Mouse (Mus musculus) G1E (cell line): ENCODE measurements around the gene Car10. TPM values are rescaled to one million over a fixed set of nuclear protein-coding genes. Genes with fewer than 3 reads are reported as not detected.

Source experiments
- ATAC-seq: 2 replicates; pipeline ENCODE4 v1.8.0; 2016; ENCODE audit warnings: mild to moderate bottlenecking; ENCODE audit not compliant: insufficient number of reproducible peaks, poor library complexity, low FRiP score, severe bottlenecking; ENCODE audit errors: extremely low read depth
- DNase-seq: peaks from one replicate; pipeline ENCODE4 v3.0.0; 2012; ENCODE audit warnings: low spot score
- H3K27me3 ChIP-seq: 2 replicates; pipeline ENCODE4 v1.6.1; 2012; ENCODE audit warnings: mild to moderate bottlenecking, low read length, inconsistent platforms; ENCODE audit not compliant: insufficient read depth
- H3K36me3 ChIP-seq: replicated peaks from 2 replicates; pipeline ENCODE3; 2012; ENCODE audit warnings: mild to moderate bottlenecking, inconsistent platforms
- H3K4me1 ChIP-seq: 2 replicates; pipeline ENCODE4 v1.6.1; 2012; ENCODE audit warnings: low read depth, low read length, inconsistent platforms, mixed read lengths; ENCODE audit not compliant: insufficient read depth
- H3K4me3 ChIP-seq: 2 replicates; pipeline ENCODE4 v1.5.1; 2012; ENCODE audit warnings: low read depth, mild to moderate bottlenecking, inconsistent platforms, low read length, moderate library complexity, mixed read lengths
- H3K9me3 ChIP-seq: replicated peaks from 2 replicates; pipeline ENCODE4 v1.6.1; 2012; ENCODE audit warnings: inconsistent platforms
- CTCF ChIP-seq: IDR thresholded peaks from 2 replicates; pipeline ENCODE4 v1.5.1; 2012; ENCODE audit warnings: low read depth, low read length, inconsistent platforms, mixed read lengths
- GATA1 ChIP-seq: IDR thresholded peaks from 2 replicates; pipeline ENCODE4 v1.6.1; 2012; ENCODE audit warnings: borderline replicate concordance, low read length, inconsistent platforms, mixed read lengths
- GATA2 ChIP-seq: IDR thresholded peaks from 2 replicates; pipeline ENCODE4 v1.6.1; 2012; ENCODE audit warnings: low read depth, low read length, inconsistent platforms, borderline replicate concordance
- POLR2AphosphoS5 ChIP-seq: IDR thresholded peaks from 2 replicates; pipeline ENCODE4 v1.6.1; 2012; ENCODE audit warnings: low read depth, low read length, inconsistent platforms; ENCODE audit not compliant: insufficient replicate concordance
- TAL1 ChIP-seq: conservative IDR thresholded peaks from 2 replicates; pipeline ENCODE4 v1.6.1; 2012; ENCODE audit warnings: low read depth, low read length, inconsistent platforms, mixed read lengths
- polyA plus RNA-seq: library from polyadenylated mRNA; stranded (reverse); fragments of >175 nt; gene quantifications from 2 replicates; pipeline ENCODE4 v1.2.3, GENCODE M21; 2012
- total RNA-seq, 2 experiments: library from RNA; stranded (forward) in 1 of 2; stranded (reverse) in 1 of 2; fragments of 200-1000 nt in 1 of 2; fragments of >200 nt in 1 of 2; fragmentation: Nextera tagmentation in 1 of 2; gene quantifications; 2 replicates each; pipeline ENCODE4 v1.2.3; 2014 to 2017

Gene Car10
- total and polyA plus RNA-seq, 3 experiments, result not detected

GRCm38 (mm10) chr11:93272016-93272415, 174.2 kb downstream of the Car10 start:
- DNase-seq, result no peak
- Histone ChIP-seq H3K9me3 (peaks cover 6% of the 10 kb centered on the region), H3K4me3 (no peak overlapping the region), H3K27me3 (no peaks in the 10 kb centered on the region), H3K4me1 (no peaks in the 10 kb centered on the region), H3K36me3 (no peaks in the 10 kb centered on the region)
- no peak for ATAC-seq
- TF ChIP-seq POLR2AphosphoS5 (no peak), GATA2 (no peak), CTCF (no peak), TAL1 (no peak), GATA1 (no peak)

- H3K4me3 ChIP-seq, result no peak overlapping the region
- peaks cover 3% of the 10 kb centered on the region; the same call in 1 of the 2 replicates for H3K9me3 ChIP-seq
- no peaks in the 10 kb centered on the region for H3K36me3 ChIP-seq
- DNase-seq (no peak), ATAC-seq (no peak)
- no peaks in the 10 kb centered on the region for H3K4me1 ChIP-seq
- no peaks in the 10 kb centered on the region for H3K27me3 ChIP-seq
- TF ChIP-seq TAL1, result no peak
- TF ChIP-seq POLR2AphosphoS5, result no peak
- no peak for TF ChIP-seq GATA1
- no peak for TF ChIP-seq CTCF
- TF ChIP-seq GATA2, result no peak
These were observed 176.1 kb downstream of the Car10 start for GRCm38 (mm10) chr11:93273906-93274305.

DNA sequence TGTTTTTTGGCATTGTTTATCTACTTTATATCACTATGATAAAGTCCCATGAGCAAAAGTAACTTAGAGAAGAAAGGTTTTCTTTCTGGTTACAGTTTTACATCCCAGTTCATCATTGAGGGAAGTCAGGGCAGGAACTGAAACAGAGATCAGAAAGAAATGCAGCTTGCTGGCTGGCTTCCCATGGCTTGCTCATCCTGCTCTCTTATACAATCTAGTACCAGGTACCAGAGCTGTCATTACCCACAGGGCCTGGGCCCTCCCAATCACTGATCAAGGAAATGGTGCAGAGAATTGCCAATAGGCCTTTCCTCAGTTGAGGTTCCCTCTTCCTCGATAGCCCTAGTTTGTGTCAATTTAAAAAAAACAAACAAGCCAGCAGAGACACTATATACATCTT, 195.8 kb downstream of the Car10 start:
- Histone ChIP-seq H3K36me3 (no peaks in the 10 kb centered on the region), H3K9me3 (no peaks in the 10 kb centered on the region), H3K4me1 (no peaks in the 10 kb centered on the region), H3K27me3 (no peaks in the 10 kb centered on the region), H3K4me3 (no peak overlapping the region)
- TF ChIP-seq POLR2AphosphoS5, result no peak
- TF ChIP-seq TAL1, result no peak
- no peak for TF ChIP-seq CTCF
- TF ChIP-seq GATA2, result no peak
- no peak for TF ChIP-seq GATA1
- DNase-seq (no peak), ATAC-seq (no peak)

GRCm38 (mm10) chr11:93309981-93310380, 212.2 kb downstream of the Car10 start:
- Histone ChIP-seq H3K36me3 (no peaks in the 10 kb centered on the region), H3K9me3 (peaks cover 19% of the 10 kb centered on the region), H3K4me1 (no peaks in the 10 kb centered on the region), H3K27me3 (no peaks in the 10 kb centered on the region), H3K4me3 (no peak overlapping the region)
- TF ChIP-seq GATA1, result no peak
- TF ChIP-seq GATA2, result no peak
- TF ChIP-seq TAL1, result no peak
- TF ChIP-seq CTCF, result no peak
- TF ChIP-seq POLR2AphosphoS5, result no peak
- ATAC-seq (no peak), DNase-seq (no peak)

DNA sequence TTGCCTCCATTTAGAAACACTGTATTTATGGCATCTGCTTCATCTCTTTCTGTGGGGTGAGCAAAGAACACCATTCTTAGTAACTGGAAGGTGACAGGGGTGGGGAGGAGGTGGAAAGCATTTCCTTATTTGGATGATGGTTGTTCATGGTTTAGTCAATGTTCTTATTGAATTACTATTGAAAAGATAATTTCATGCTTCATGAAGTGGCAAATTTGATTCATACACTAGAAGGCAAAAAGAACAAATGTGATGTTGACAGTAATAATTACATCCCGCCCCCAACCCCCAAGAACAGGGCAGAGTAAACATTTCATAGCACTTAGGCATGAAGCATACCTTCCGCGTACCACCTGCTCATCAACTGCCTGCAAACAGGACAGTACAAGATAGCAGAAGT, 239.9 kb downstream of the Car10 start:
- H3K4me1 ChIP-seq, result no peaks in the 10 kb centered on the region
- no peak overlapping the region for H3K4me3 ChIP-seq
- H3K9me3 ChIP-seq, result peaks cover 21% of the 10 kb centered on the region
- no peak for ATAC-seq
- no peak for TF ChIP-seq GATA2
- no peak for TF ChIP-seq TAL1
- no peak for TF ChIP-seq CTCF
- TF ChIP-seq GATA1, result no peak
- TF ChIP-seq POLR2AphosphoS5, result no peak
- no peak for DNase-seq
- H3K27me3 ChIP-seq, result no peaks in the 10 kb centered on the region
- H3K36me3 ChIP-seq, result no peaks in the 10 kb centered on the region

DNA sequence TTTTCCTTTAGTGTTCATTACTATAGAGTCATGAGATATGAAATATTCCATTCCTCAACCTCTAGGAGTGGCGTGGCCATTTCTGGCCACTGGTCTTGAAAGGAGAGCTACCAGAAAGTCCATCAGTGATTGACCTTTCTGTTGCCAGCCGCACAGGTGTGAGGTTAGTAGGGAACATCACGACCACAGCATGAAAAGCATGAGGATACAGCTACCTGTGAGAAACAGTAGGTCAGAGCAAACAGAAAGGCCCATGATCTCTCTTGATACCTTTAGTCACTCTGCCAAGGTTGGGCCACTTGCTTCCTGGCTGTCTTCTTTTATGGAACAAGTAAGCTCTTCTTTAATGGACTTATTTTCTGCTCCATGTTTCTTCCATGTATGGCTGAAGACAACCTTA, 246.1 kb downstream of the Car10 start:
- ATAC-seq (no peak), DNase-seq (no peak)
- no peaks in the 10 kb centered on the region for H3K4me1 ChIP-seq
- peaks cover 20% of the 10 kb centered on the region; the same call in 1 of the 2 replicates for H3K9me3 ChIP-seq
- H3K36me3 ChIP-seq, result no peaks in the 10 kb centered on the region
- no peaks in the 10 kb centered on the region for H3K27me3 ChIP-seq
- H3K4me3 ChIP-seq, result no peak overlapping the region
- TF ChIP-seq POLR2AphosphoS5 (no peak), GATA1 (no peak), CTCF (no peak), GATA2 (no peak), TAL1 (no peak)

DNA sequence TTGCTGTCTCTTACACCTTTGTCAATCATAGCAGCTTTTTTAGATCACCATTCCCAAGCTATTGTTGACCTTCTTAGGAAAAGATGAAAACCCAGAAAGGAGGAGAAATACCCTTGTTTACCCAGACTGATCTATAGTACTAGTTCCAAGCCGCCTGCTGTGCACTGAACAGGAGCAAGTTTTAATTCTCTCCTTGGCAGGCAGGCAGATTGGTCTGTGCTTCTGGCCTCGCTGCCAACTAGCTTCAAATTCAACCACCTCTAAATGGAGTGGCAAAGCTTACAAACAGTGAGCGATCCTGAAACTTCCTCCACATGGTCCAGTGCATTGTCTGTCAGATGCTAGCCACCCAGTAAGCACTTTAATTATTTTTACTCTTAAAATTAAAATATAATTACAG, 247.0 kb downstream of the Car10 start:
- H3K4me3 ChIP-seq, result no peak overlapping the region
- ATAC-seq (no peak), DNase-seq (no peak)
- no peak for TF ChIP-seq GATA2
- TF ChIP-seq TAL1, result no peak
- TF ChIP-seq GATA1, result no peak
- no peak for TF ChIP-seq CTCF
- no peak for TF ChIP-seq POLR2AphosphoS5
- H3K36me3 ChIP-seq, result no peaks in the 10 kb centered on the region
- H3K9me3 ChIP-seq, result peaks cover 16% of the 10 kb centered on the region; the same call in 1 of the 2 replicates
- H3K4me1 ChIP-seq, result no peaks in the 10 kb centered on the region
- no peaks in the 10 kb centered on the region for H3K27me3 ChIP-seq
